Mouse (Mus musculus): ENCODE data around the gene Plekho2. TPM values are rescaled to one million over a fixed set of nuclear protein-coding genes. Genes with fewer than 3 reads are reported as not detected.

The Plekho2 gene
- total and polyA plus RNA-seq, 3 experiments = 7.9 to 33.8 (median 13.9) TPM

DNA sequence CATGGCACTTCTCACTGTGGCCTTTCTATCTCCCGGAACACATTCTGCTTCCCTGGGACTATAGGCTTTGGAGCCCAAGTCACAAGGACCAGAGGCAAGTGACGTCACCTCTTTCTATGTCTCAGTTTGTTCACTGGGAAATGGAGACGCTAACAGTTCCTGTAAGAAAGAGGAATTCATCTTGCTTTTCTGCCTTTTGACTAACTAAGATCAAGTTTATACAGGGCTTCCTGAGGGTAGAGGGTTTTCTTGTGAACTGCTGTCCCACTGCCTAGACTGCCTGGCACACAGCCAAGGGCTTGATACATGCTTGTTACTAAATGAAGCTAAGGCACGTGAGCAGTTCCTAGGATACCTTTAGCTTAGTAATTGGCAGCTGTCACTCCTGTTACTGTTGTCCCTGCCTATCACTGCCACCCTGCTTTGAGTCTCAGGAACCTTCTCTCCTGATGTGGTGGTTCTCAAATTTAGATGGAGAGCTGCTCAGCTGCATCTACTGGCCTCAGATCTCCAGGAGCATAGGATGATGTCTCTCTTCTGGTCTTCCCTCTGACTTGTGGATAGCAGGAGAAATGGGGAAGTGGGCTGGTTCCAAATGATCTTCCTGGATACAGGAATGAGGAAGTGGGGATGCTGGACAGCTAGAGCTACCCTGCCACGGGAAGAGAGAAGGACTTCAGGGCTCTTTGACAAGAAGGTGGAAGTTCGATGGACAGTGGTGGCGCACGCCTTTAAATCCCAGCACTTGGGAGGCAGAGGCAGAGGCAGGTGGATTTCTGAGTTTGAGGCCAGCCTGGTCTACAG, 4.2 kb downstream of the Plekho2 start:
- H3K4me1 ChIP-seq (ENCODE audit: control insufficient read depth in 1 of 2, insufficient read depth in 2 of 2) = peaks cover 23 to 61% of the 10 kb centered on the region in 2 experiments

GRCm38 (mm10) chr9:65574513-65575392, 5.1 kb downstream of the Plekho2 start:
- H3K9me3 ChIP-seq (replicated peaks; ENCODE audit: low read length) = no peaks in the 10 kb centered on the region
- peak overlapping the region; percentile 72; the same call in 1 of the 2 replicates for H3K9ac ChIP-seq (ENCODE audit: insufficient read depth, low read depth)
- H3K36me3 ChIP-seq (replicated peaks in 1 of 2; ENCODE audit: control insufficient read depth in 1 of 2, insufficient read depth in 1 of 2, low read length in 1 of 2) = peaks cover 23 to 35% of the 10 kb centered on the region in 2 experiments
- H3K4me2 ChIP-seq (ENCODE audit: insufficient read depth, low read depth, poor library complexity, severe bottlenecking) = peak overlapping the region; percentile 75
- in situ Hi-C loops (cut with MboI; ENCODE audit: low pct_ligation_motif_present, low pct_unique_long_range_greater_than_20kb, low sequenced_read_pairs) = loop anchor here (5.0 kb wide), 1 partner anchor 37 kb away; no protein-coding TSS in a partner anchor
- H3K4me3 ChIP-seq (replicated peaks in 1 of 3; ENCODE audit: low read depth in 2 of 3, low read length in 2 of 3, poor library complexity in 1 of 3) = peak overlapping the region; percentile 36 to 51 (median 49)
- H3K4me1 ChIP-seq (ENCODE audit: control insufficient read depth in 1 of 2, insufficient read depth in 2 of 2) = peaks cover 25 to 69% of the 10 kb centered on the region in 2 experiments
- peaks cover 53% of the 10 kb centered on the region for H3K79me2 ChIP-seq (replicated peaks; ENCODE audit: control insufficient read depth, extremely low read depth, insufficient read depth, poor library complexity, severe bottlenecking)
- no peaks in the 10 kb centered on the region for H3K27me3 ChIP-seq (replicated peaks)
- dilution Hi-C loops (cut with MboI; ENCODE audit: extremely low pct_ligation_motif_present, extremely low pct_unique_long_range_greater_than_20kb, low sequenced_read_pairs) = no loop called here
- DNase-seq (ENCODE audit: extremely low read depth) = peak; percentile 93
- H3K27ac ChIP-seq (ENCODE audit: insufficient read depth, low read depth) = peak overlapping the region; percentile 96
- TF ChIP-seq UBTF (IDR thresholded peaks at IDR 0.05; ENCODE audit: low read depth, low read length) = no peak
- peak; percentile 95 for TF ChIP-seq ETS1 (conservative IDR thresholded peaks at IDR 0.05; ENCODE audit: low read depth, low read length)
- TF ChIP-seq BHLHE40 (IDR thresholded peaks at IDR 0.05; ENCODE audit: low read depth, low read length) = peak; percentile 98
- TF ChIP-seq SIN3A (IDR thresholded peaks at IDR 0.05; ENCODE audit: low read length) = peak; percentile 89
- no peak for TF ChIP-seq ZKSCAN1 (IDR thresholded peaks at IDR 0.05; ENCODE audit: borderline replicate concordance, low read depth, low read length)
- TF ChIP-seq ZNF384 (IDR thresholded peaks at IDR 0.05; ENCODE audit: low read depth, low read length) = peak; percentile 69
- peak; percentile 96 for TF ChIP-seq TCF12 (IDR thresholded peaks at IDR 0.05; ENCODE audit: low read depth, low read length)
- peak; percentile 61; the same call in 1 of the 2 replicates for TF ChIP-seq MAX (IDR thresholded peaks at IDR 0.05; ENCODE audit: low read length)
- peak; percentile 17; the same call in 1 of the 2 replicates for TF ChIP-seq HCFC1 (IDR thresholded peaks at IDR 0.05; ENCODE audit: low read depth, low read length)
- TF ChIP-seq JUN (IDR thresholded peaks at IDR 0.05; ENCODE audit: insufficient read depth, low read depth, low read length) = peak; percentile 58
- TF ChIP-seq MAFK (IDR thresholded peaks at IDR 0.05; ENCODE audit: insufficient replicate concordance, low read length) = 0 out of 2 replicates have a peak, but pooled peaks have one; percentile 71
- no peak for TF ChIP-seq GABPA (IDR thresholded peaks at IDR 0.05; ENCODE audit: insufficient replicate concordance, low read depth, low read length)
- no peak for TF ChIP-seq USF1 (IDR thresholded peaks at IDR 0.05; ENCODE audit: low read depth, low read length)
- TF ChIP-seq ZMIZ1 (IDR thresholded peaks at IDR 0.05; ENCODE audit: low read depth, low read length) = no peak
- TF ChIP-seq EP300 (IDR thresholded peaks at IDR 0.05; ENCODE audit: low read length) = peak; percentile 92
- TF ChIP-seq NELFE (IDR thresholded peaks at IDR 0.05; ENCODE audit: low read depth, low read length) = peak; percentile 51
- no peak; the same call in 1 of the 2 replicates for TF ChIP-seq JUND (conservative IDR thresholded peaks at IDR 0.05; ENCODE audit: low read depth, low read length)
- peak; percentile 94 for TF ChIP-seq RCOR1 (conservative IDR thresholded peaks at IDR 0.05; ENCODE audit: low read depth, low read length)
- peak; percentile 90 for TF ChIP-seq MXI1 (IDR thresholded peaks at IDR 0.05; ENCODE audit: low read depth, low read length)
- TF ChIP-seq POLR2A (IDR thresholded peaks at IDR 0.05; ENCODE audit: low read depth, low read length) = no peak
- TF ChIP-seq KAT2A (IDR thresholded peaks at IDR 0.05; ENCODE audit: insufficient replicate concordance, low read length) = 0 out of 2 replicates have a peak, but pooled peaks have one; percentile 63
- TF ChIP-seq MEF2A (IDR thresholded peaks at IDR 0.05; ENCODE audit: borderline replicate concordance, low read depth, low read length) = peak; percentile 95
- TF ChIP-seq RAD21 (IDR thresholded peaks at IDR 0.05; ENCODE audit: low read depth, low read length) = no peak
- no peak for TF ChIP-seq NRF1 (IDR thresholded peaks at IDR 0.05; ENCODE audit: low read depth, low read length)
- TF ChIP-seq SMC3 (IDR thresholded peaks at IDR 0.05; ENCODE audit: low read depth, low read length) = no peak
- peak; percentile 95 for TF ChIP-seq CHD1 (IDR thresholded peaks at IDR 0.05; ENCODE audit: low read depth, low read length)

More for the DNA sequence above, 4.2 kb downstream of the Plekho2 start:
- Histone ChIP-seq H3K4me3 (replicated peaks in 1 of 3; ENCODE audit: low read depth in 2 of 3, low read length in 2 of 3, poor library complexity in 1 of 3) (peak overlapping the region; percentile 36 to 51 (median 49)), H3K36me3 (replicated peaks in 1 of 2; ENCODE audit: control insufficient read depth in 1 of 2, insufficient read depth in 1 of 2, low read length in 1 of 2) (peaks cover 19 to 29% of the 10 kb centered on the region in 2 experiments), H3K27ac (ENCODE audit: insufficient read depth, low read depth) (peak overlapping the region; percentile 96), H3K9me3 (replicated peaks; ENCODE audit: low read length) (no peaks in the 10 kb centered on the region), H3K79me2 (replicated peaks; ENCODE audit: control insufficient read depth, extremely low read depth, insufficient read depth, poor library complexity, severe bottlenecking) (peaks cover 49% of the 10 kb centered on the region), H3K4me2 (ENCODE audit: insufficient read depth, low read depth, poor library complexity, severe bottlenecking) (peak overlapping the region; percentile 75), H3K9ac (ENCODE audit: insufficient read depth, low read depth) (peak overlapping the region; percentile 72), H3K27me3 (replicated peaks) (no peaks in the 10 kb centered on the region)
- DNase-seq (ENCODE audit: extremely low read depth) = no peak
- dilution Hi-C loops (cut with MboI; ENCODE audit: extremely low pct_ligation_motif_present, extremely low pct_unique_long_range_greater_than_20kb, low sequenced_read_pairs) = no loop called here
- TF ChIP-seq IRF4 (IDR thresholded peaks at IDR 0.05; ENCODE audit: low read depth, low read length) (peak; percentile 15; the same call in 1 of the 2 replicates), ELF1 (IDR thresholded peaks at IDR 0.05; ENCODE audit: low read depth, low read length) (peak; percentile 33; the same call in 1 of the 2 replicates), TCF12 (IDR thresholded peaks at IDR 0.05; ENCODE audit: low read depth, low read length) (no peak), POLR2A (IDR thresholded peaks at IDR 0.05; ENCODE audit: low read depth, low read length) (peak; percentile 57; the same call in 1 of the 2 replicates)
- in situ Hi-C loops (cut with MboI; ENCODE audit: low pct_ligation_motif_present, low pct_unique_long_range_greater_than_20kb, low sequenced_read_pairs) = loop anchor here (5.0 kb wide), 1 partner anchor 38 kb away; no protein-coding TSS in a partner anchor
